Mouse (Mus musculus): Measurements from ENCODE around the gene Wfdc3.
"Not testable (repeated sequence)": the region's sequence is repeated elsewhere in the genome, so short reads cannot be mapped to it uniquely, and the experiment has no call there.

Gene Wfdc3

GRCm38 (mm10) chr2:164734839-164735238, 10.9 kb downstream of the Wfdc3 start:
- DNase-seq, result no peak

- DNase-seq, result no peak
Observed at GRCm38 (mm10) chr2:164733259-164733658, 12.5 kb downstream of the Wfdc3 start.

DNA sequence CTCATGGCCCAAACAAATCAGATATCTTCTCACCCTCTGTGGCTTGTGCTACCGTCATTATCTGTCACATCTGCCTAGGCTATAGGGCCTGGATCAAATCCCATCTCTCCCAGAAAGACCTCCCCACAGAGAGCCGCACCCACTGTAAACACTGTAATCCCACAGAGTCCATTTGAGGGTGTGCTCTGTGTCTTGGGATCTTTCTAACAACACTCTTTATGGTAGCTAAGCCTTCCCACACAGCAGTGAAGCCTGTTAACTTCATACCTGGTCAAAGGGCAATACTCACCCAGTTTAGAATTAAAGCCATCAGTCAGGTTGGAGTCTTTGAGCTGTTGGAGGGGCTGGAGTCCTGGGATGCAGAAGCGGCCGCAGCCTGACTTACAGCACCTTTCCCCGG, 14.0 kb downstream of the Wfdc3 start:
- no peak for DNase-seq

DNA sequence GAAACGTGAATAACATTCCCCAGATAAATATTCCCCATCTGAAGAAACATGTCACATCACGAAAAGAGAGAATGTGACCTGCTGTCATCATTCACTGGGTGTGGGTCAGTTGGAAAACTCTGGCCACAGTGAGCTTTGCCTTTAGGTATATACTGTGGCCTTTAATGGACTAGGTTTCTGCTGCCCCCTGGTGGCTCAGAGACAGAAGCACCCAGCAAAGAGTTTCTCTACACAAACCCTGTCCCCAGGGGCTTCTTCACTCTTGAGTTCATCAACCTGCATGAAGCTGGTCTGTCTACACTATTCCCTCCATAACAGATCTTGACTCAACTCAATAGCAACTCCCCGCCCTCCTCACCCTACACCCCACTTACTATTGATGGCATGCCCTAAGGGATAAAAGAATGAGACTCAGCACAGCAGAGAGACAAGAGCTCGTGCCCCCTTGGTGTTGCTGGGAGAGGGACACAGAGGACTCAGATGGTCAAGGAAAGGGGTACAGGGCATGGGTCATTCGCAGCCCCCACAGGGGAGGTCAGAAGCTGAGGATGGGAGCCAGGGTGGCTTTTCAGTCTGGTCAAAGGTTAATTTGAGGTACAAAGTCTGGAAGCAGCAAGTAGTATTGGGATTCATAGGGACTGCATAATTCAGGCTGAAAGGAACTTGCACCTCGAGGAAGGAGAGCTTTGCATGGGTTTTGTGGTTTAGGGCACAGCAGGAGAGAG, 19.7 kb downstream of the Wfdc3 start:
- DNase-seq, result peak; percentile 38

- DNase-seq, result no peak
Observed at GRCm38 (mm10) chr2:164723276-164723675, 22.5 kb downstream of the Wfdc3 start.

GRCm38 (mm10) chr2:164716194-164716786, 29.4 kb downstream of the Wfdc3 start:
- not testable (repeated sequence) for DNase-seq

DNA sequence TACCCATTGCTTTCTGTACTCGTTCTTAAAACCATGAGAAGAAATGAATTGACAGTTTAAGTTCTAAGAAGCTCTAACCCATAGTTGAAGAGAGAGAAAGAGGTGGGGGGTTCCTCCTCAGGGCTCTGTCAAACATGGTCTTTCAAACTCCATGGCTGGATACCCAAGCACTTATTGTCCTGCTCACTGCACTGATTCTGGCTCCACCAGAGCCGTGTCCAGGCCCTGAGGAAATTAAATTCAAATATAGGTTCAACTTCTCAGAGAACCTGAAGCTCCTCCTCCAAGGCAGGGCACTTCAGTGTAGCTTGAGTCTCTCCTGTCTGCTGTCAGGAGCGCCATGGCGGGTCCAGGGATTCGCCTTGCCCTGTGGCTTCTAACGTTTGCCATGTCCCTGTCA, 30.7 kb downstream of the Wfdc3 start, which contains the start of gene Spint5:
TSS of gene Spint5 (plus strand) at position 301 of the 400 bp plus-strand sequence.
- DNase-seq, result no peak

DNA sequence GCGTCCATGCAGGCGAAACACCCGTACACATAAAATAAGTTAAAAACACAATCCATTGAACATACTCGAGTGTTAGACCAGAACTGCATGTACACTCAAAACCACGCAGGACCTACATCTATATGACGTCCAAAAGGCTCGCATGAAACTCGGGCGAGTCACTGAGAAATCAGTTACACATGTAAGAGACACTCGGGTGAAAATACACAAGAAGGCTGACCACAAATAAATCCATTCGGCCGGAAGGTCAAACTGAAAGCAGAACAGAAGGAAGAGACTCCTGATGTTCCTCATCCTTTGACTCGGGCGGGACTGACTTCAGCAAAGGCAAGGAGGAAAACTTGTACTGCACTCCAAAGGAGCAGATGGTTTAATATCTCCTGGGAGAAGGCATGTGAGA, 39.7 kb downstream of the Wfdc3 start:
- no peak for DNase-seq

- DNase-seq, result no peak
Observed at GRCm38 (mm10) chr2:164705328-164705727, 40.4 kb downstream of the Wfdc3 start.

- no peak for DNase-seq
Observed at GRCm38 (mm10) chr2:164704235-164704634, 41.5 kb downstream of the Wfdc3 start.

GRCm38 (mm10) chr2:164701761-164702160, 44.0 kb downstream of the Wfdc3 start:
- no peak for DNase-seq

DNA sequence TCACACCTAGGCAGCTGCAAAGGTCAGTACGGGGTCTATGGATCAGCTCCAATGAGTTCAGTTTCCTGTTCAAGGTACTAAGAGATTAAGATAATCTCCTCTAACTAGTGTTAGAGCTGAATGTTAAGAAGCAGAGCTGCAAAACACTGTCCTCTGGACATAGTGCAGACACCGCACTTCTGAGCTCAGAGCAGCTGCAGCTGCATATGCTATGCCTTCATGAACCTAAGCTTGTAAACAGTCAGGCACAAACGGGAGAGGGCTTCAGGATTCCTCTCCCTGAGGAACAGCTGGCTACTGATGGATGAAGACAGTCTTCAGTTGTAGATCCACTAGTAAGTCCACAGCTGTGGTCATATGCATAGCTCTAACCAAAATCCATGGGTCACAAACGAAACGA, 44.8 kb downstream of the Wfdc3 start:
- DNase-seq, result no peak

- DNase-seq, result no peak
Observed at GRCm38 (mm10) chr2:164698201-164698600, 47.5 kb downstream of the Wfdc3 start, which contains the start of gene Spint4. Spint4 (plus strand) TSS chr2:164698501.

DNA sequence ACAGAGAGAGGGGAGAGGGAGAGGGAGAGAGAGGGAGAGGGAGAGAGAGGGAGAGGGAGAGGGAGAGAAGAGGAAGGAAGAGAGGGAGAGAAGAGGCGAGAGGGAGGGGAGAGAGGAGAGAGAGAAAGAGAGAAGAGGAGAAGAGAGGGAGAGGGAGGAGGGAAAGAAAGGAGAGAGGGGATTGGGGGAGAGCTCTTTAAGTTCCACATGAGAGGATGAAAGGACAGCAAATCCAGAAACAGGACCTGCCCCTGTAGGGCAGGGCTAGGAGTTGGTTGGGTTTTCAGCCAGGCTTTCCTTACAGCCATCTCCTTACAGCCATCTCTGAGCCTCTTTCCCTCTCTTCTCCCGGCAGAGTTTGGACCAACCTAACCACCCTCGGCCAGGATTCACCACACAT, 60.9 kb downstream of the Wfdc3 start, which contains the start of gene Wfdc13:
TSS of gene Wfdc13 (plus strand) at position 301 of the 400 bp plus-strand sequence.
- no peak for DNase-seq

Data from right cerebral cortex, adult 18-20 months (tissue).